Mouse (Mus musculus): ENCODE results near the gene Serpinb7.

Gene Serpinb7

GRCm38 (mm10) chr1:107489577-107489976, 90.1 kb downstream of the Serpinb7 start:
- DNase-seq (ENCODE audit: low spot score), result no peak

- no peak for DNase-seq (ENCODE audit: low spot score)
These were observed 97.3 kb downstream of the Serpinb7 start for GRCm38 (mm10) chr1:107496789-107497188.

GRCm38 (mm10) chr1:107502025-107502424, 102.6 kb downstream of the Serpinb7 start:
- no peak for DNase-seq (ENCODE audit: low spot score)
